Mouse (Mus musculus): ENCODE results near the gene Wdpcp. TPM values are rescaled to one million over a fixed set of nuclear protein-coding genes. Genes with fewer than 3 reads are reported as not detected.

Wdpcp gene
- polyA plus RNA-seq, 1 experiment, result 7.6 TPM

DNA sequence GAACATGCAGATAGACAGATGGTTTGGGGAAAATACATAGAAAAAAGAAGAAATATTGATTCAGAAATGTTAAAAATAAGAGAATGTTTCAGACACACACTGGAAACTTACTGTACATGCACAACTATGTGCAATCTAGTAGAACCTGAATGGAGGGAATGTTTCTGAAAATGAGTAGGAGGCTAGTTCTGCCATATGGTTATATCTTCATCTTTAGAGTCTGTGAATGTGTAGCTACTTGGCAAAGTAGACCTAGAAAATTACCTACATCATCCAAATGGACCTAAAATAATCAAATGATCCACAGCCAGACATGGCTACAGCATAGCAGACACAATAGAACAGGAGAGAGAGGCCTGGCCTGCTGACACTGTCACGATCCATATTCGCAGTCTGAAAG, 275.0 kb downstream of the Wdpcp start:
- no peak overlapping the region for H3K4me3 ChIP-seq (ENCODE audit: insufficient read depth, low read depth, low read length)
- H3K27me3 ChIP-seq (replicated peaks; ENCODE audit: control insufficient read depth, insufficient read depth, low read length), result no peaks in the 10 kb centered on the region
- no peaks in the 10 kb centered on the region for H3K36me3 ChIP-seq (ENCODE audit: control insufficient read depth, insufficient read depth, low read length)
- DNase-seq, result no peak
- H3K4me1 ChIP-seq (ENCODE audit: control insufficient read depth, insufficient read depth, low read length), result no peaks in the 10 kb centered on the region
- no peak overlapping the region for H3K27ac ChIP-seq (ENCODE audit: insufficient read depth, low read depth, low read length)
- TF ChIP-seq CTCF (conservative IDR thresholded peaks at IDR 0.05; ENCODE audit: insufficient read depth, insufficient read length, low read depth, low read length) (no peak), POLR2A (IDR thresholded peaks at IDR 0.05; ENCODE audit: low read depth, low read length) (no peak)
- WGBS, result 93% methylated on average over 2 of the region's 2 CpGs

- TF ChIP-seq CTCF (conservative IDR thresholded peaks at IDR 0.05; ENCODE audit: insufficient read depth, insufficient read length, low read depth, low read length) (no peak), POLR2A (IDR thresholded peaks at IDR 0.05; ENCODE audit: low read depth, low read length) (no peak)
- Histone ChIP-seq H3K27ac (ENCODE audit: insufficient read depth, low read depth, low read length) (no peak overlapping the region), H3K4me1 (ENCODE audit: control insufficient read depth, insufficient read depth, low read length) (no peaks in the 10 kb centered on the region), H3K4me3 (ENCODE audit: insufficient read depth, low read depth, low read length) (no peak overlapping the region), H3K36me3 (ENCODE audit: control insufficient read depth, insufficient read depth, low read length) (no peaks in the 10 kb centered on the region), H3K27me3 (replicated peaks; ENCODE audit: control insufficient read depth, insufficient read depth, low read length) (no peaks in the 10 kb centered on the region)
- DNase-seq, result no peak
- 33% methylated on average over 6 of the region's 6 CpGs for WGBS
Measured at GRCm38 (mm10) chr11:21864000-21864399, 292.0 kb downstream of the Wdpcp start.

DNA sequence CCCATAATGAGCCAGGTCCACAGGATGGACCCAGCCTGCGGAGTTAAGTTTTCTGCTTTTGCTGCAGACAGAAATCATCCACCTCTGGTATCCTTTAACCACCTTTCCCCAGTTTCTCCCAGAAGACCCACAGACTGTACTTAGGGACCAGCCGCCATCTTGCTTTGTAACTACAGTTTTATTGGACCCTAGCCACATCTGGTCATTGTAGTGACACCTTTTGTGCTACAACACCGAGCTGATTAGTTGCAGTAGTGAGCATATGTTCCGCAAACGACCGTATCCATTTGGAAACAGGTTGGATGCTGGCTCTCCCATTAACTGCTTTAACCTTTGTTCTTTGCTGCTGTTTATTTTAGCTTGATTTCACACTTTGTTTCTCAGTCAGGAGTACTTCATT, 292.5 kb downstream of the Wdpcp start:
- Histone ChIP-seq H3K4me1 (ENCODE audit: control insufficient read depth, insufficient read depth, low read length) (no peaks in the 10 kb centered on the region), H3K27ac (ENCODE audit: insufficient read depth, low read depth, low read length) (no peak overlapping the region), H3K4me3 (ENCODE audit: insufficient read depth, low read depth, low read length) (no peak overlapping the region), H3K36me3 (ENCODE audit: control insufficient read depth, insufficient read depth, low read length) (no peaks in the 10 kb centered on the region), H3K27me3 (replicated peaks; ENCODE audit: control insufficient read depth, insufficient read depth, low read length) (no peaks in the 10 kb centered on the region)
- TF ChIP-seq POLR2A (IDR thresholded peaks at IDR 0.05; ENCODE audit: low read depth, low read length) (no peak), CTCF (conservative IDR thresholded peaks at IDR 0.05; ENCODE audit: insufficient read depth, insufficient read length, low read depth, low read length) (no peak)
- WGBS, result 71% methylated on average over 6 of the region's 6 CpGs
- no peak for DNase-seq

GRCm38 (mm10) chr11:21868675-21869074, 296.6 kb downstream of the Wdpcp start:
- Histone ChIP-seq H3K4me1 (ENCODE audit: control insufficient read depth, insufficient read depth, low read length) (no peaks in the 10 kb centered on the region), H3K27me3 (replicated peaks; ENCODE audit: control insufficient read depth, insufficient read depth, low read length) (no peaks in the 10 kb centered on the region), H3K36me3 (ENCODE audit: control insufficient read depth, insufficient read depth, low read length) (no peaks in the 10 kb centered on the region), H3K4me3 (ENCODE audit: insufficient read depth, low read depth, low read length) (no peak overlapping the region), H3K27ac (ENCODE audit: insufficient read depth, low read depth, low read length) (no peak overlapping the region)
- DNase-seq, result no peak
- TF ChIP-seq CTCF (conservative IDR thresholded peaks at IDR 0.05; ENCODE audit: insufficient read depth, insufficient read length, low read depth, low read length), result no peak
- 78% methylated on average over 3 of the region's 3 CpGs for WGBS

DNA sequence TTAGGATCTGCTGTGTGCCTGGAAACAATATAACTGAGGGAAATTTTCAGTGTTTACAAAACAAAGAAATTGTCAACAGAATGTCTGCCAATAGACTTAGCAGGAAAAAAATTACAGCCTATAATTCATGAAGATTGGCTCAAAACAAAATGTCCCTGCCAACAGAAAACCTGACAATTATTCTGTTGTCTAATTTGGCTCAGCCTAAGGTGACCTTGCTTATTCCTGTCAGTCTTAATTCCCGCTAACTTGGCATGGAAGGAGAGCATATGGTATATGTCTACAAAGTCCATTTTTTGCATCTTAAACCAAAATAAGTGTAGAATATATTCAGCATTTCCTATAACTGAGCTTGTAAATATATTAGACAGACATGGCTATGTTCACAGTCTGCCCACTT, 298.8 kb downstream of the Wdpcp start:
- no peaks in the 10 kb centered on the region for H3K4me1 ChIP-seq (ENCODE audit: control insufficient read depth, insufficient read depth, low read length)
- H3K27me3 ChIP-seq (replicated peaks; ENCODE audit: control insufficient read depth, insufficient read depth, low read length), result no peaks in the 10 kb centered on the region
- no peaks in the 10 kb centered on the region for H3K36me3 ChIP-seq (ENCODE audit: control insufficient read depth, insufficient read depth, low read length)
- no peak overlapping the region for H3K4me3 ChIP-seq (ENCODE audit: insufficient read depth, low read depth, low read length)
- WGBS, result 81% methylated on average over 1 of the region's 1 CpGs
- TF ChIP-seq POLR2A (IDR thresholded peaks at IDR 0.05; ENCODE audit: low read depth, low read length) (no peak), CTCF (conservative IDR thresholded peaks at IDR 0.05; ENCODE audit: insufficient read depth, insufficient read length, low read depth, low read length) (no peak)
- no peak for DNase-seq
- H3K27ac ChIP-seq (ENCODE audit: insufficient read depth, low read depth, low read length), result no peak overlapping the region

DNA sequence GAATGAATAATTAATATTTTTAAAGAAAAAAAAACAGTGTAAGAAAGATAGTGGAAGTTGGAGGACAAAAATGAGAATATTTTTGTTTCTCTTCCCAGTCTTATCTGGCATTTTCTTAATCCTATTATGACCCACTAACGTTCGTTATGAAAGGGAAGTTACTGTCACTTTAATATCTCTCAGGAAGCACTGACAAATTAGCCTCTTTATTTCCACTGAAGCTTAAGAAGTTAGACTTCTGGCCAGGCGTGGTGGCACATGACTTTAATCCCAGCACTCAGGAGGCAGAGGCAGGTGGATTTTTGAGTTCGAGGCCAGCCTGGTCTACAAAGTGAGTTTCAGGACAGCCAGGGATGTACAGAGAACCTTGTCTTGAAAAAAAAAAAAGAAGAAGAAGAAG, 299.7 kb downstream of the Wdpcp start:
- 63% methylated on average over 4 of the region's 4 CpGs for WGBS
- Histone ChIP-seq H3K27ac (ENCODE audit: insufficient read depth, low read depth, low read length) (no peak overlapping the region), H3K4me1 (ENCODE audit: control insufficient read depth, insufficient read depth, low read length) (no peaks in the 10 kb centered on the region), H3K27me3 (replicated peaks; ENCODE audit: control insufficient read depth, insufficient read depth, low read length) (no peaks in the 10 kb centered on the region), H3K36me3 (ENCODE audit: control insufficient read depth, insufficient read depth, low read length) (no peaks in the 10 kb centered on the region), H3K4me3 (ENCODE audit: insufficient read depth, low read depth, low read length) (no peak overlapping the region)
- TF ChIP-seq POLR2A (IDR thresholded peaks at IDR 0.05; ENCODE audit: low read depth, low read length), result no peak
- no peak for TF ChIP-seq CTCF (conservative IDR thresholded peaks at IDR 0.05; ENCODE audit: insufficient read depth, insufficient read length, low read depth, low read length)
- DNase-seq, result no peak

DNA sequence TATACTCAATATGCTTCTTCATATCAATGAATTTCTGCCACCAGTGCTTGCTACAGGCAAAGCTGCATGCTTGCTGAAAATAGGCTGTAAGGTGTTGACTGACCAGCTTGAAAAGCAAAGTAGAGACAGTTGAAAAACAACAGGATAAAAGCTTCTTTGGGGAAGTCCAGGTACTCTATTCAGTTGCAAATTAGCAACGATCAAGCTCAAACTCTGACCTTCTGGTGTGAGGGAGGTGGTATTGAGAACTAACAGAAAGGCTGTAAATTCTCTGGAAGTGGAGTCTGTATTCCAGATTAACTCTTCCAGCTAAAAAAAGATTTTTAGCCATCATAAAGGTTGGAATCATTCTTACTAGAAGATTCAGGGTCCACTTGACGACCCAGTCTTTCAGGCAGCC, 303.0 kb downstream of the Wdpcp start:
- TF ChIP-seq CTCF (conservative IDR thresholded peaks at IDR 0.05; ENCODE audit: insufficient read depth, insufficient read length, low read depth, low read length) (no peak), POLR2A (IDR thresholded peaks at IDR 0.05; ENCODE audit: low read depth, low read length) (no peak)
- no peak for DNase-seq
- WGBS, result 76% methylated on average over 2 of the region's 2 CpGs
- Histone ChIP-seq H3K27ac (ENCODE audit: insufficient read depth, low read depth, low read length) (no peak overlapping the region), H3K27me3 (replicated peaks; ENCODE audit: control insufficient read depth, insufficient read depth, low read length) (no peaks in the 10 kb centered on the region), H3K4me3 (ENCODE audit: insufficient read depth, low read depth, low read length) (no peak overlapping the region), H3K36me3 (ENCODE audit: control insufficient read depth, insufficient read depth, low read length) (no peaks in the 10 kb centered on the region), H3K4me1 (ENCODE audit: control insufficient read depth, insufficient read depth, low read length) (no peaks in the 10 kb centered on the region)

DNA sequence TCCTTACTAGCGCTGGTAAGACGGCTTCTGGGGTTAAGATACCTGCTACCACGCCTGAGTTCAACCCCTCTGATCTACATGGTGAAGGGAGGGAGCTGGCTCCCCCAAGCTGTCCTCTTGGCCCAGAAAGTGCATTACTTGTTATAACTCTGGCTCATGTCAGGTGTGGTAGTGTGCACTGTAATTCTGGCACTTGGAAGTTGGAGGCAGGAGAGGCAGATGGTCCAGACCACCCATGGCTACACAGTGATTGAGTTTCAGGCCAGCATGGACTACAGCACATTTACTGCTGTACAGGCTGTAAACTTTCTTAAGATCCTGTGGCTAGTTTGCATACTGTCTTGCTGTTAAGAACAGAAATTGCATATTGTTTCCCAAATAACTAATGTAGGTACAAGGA, 322.7 kb downstream of the Wdpcp start:
- DNase-seq, result no peak
- no peaks in the 10 kb centered on the region for H3K36me3 ChIP-seq (ENCODE audit: control insufficient read depth, insufficient read depth, low read length)
- H3K4me3 ChIP-seq (ENCODE audit: insufficient read depth, low read depth, low read length), result no peak overlapping the region
- WGBS, result 87% methylated on average over 3 of the region's 3 CpGs
- no peak for TF ChIP-seq POLR2A (IDR thresholded peaks at IDR 0.05; ENCODE audit: low read depth, low read length)
- no peak for TF ChIP-seq CTCF (conservative IDR thresholded peaks at IDR 0.05; ENCODE audit: insufficient read depth, insufficient read length, low read depth, low read length)
- no peaks in the 10 kb centered on the region for H3K4me1 ChIP-seq (ENCODE audit: control insufficient read depth, insufficient read depth, low read length)
- H3K27me3 ChIP-seq (replicated peaks; ENCODE audit: control insufficient read depth, insufficient read depth, low read length), result no peaks in the 10 kb centered on the region
- no peak overlapping the region for H3K27ac ChIP-seq (ENCODE audit: insufficient read depth, low read depth, low read length)
